Mouse (Mus musculus) brain, embryonic 14.5 days (tissue): ENCODE data around the gene Hes1.

Experiments used
- CTCF ChIP-seq: fragments of 200-500 bp; IDR thresholded peaks from 2 replicates; pipeline ENCODE4 v1.5.1; 2012; ENCODE audit warnings: inconsistent platforms, mild to moderate bottlenecking, moderate library complexity, borderline replicate concordance; ENCODE audit not compliant: insufficient read depth, insufficient read length; ENCODE audit errors: extremely low read depth
- POLR2A ChIP-seq: fragments of 200-500 bp; IDR thresholded peaks from 2 replicates; pipeline ENCODE4 v1.6.1; 2012; ENCODE audit warnings: mild to moderate bottlenecking, inconsistent platforms, borderline replicate concordance; ENCODE audit not compliant: poor library complexity, insufficient read depth, insufficient read length, severe bottlenecking; ENCODE audit errors: extremely low read depth

DNA sequence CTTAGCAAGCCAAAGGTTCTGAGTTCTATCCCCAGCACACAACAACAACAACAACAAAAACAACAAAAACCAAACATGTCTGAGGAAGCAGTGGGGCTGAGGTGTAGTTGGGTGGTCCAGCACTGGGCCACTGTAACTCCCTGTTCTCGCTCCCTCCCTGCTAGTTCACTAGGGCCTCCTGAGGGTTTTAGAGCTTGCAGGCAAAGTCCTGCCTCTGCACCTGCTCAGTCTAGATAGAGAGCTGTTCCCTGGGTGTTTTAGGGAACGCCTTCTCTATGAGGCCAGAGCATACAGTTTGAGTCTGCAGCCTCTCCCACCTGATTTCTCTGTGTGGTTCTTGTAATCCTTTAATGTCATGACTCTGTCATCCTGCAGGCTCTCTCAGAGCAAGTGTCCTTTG lies 11.9 kb upstream of the Hes1 start:
- TF ChIP-seq POLR2A (no peak), CTCF (no peak)
